Mouse (Mus musculus) testis, adult 2 months (tissue): ENCODE data around the gene Slc10a7.

Source experiments
- CTCF ChIP-seq: fragments of 200-500 bp; IDR thresholded peaks from 2 replicates; pipeline ENCODE4 v1.5.1; 2012; ENCODE audit warnings: low read depth, mild to moderate bottlenecking, inconsistent platforms, low read length, moderate library complexity; ENCODE audit not compliant: control insufficient read depth, insufficient read depth, insufficient replicate concordance
- POLR2A ChIP-seq: fragments of 200-500 bp; IDR thresholded peaks from 2 replicates; pipeline ENCODE4 v1.6.1; 2012; ENCODE audit warnings: low read depth, mild to moderate bottlenecking, inconsistent platforms, low read length, moderate library complexity; ENCODE audit not compliant: control insufficient read depth

DNA sequence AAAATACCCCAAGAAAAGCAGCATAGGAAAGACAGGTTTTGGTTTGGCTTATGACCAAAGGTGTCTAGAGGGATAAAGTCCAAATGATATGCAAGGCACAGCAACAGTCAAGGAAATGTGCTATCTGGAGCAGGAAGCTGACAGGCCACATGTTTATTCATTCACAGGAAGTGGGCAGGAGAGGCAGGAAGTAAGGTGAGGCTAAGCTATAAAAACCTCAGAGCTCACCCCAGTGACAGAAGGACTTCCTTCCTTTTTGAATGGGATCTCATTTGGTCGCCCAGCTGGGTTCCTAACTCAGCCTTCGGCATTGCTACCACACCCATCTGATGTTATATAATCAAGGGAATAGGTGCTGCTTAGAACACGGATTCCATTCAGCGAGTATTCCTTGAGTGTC, 113.2 kb downstream of the Slc10a7 start:
- no peak for TF ChIP-seq CTCF
- TF ChIP-seq POLR2A: no peak
